Mouse (Mus musculus) thymus, postnatal 25 days (tissue): ENCODE data around the gene Tgfbr1.

Experiments used
- DNase-seq: peaks from one replicate; pipeline ENCODE4 v3.0.0; 2022

The Tgfbr1 gene

GRCm38 (mm10) chr4:47352803-47353388 lies at the start of gene Tgfbr1:
Gene Tgfbr1, plus strand, starts transcription at chr4:47353222.
- DNase-seq, result peak; percentile 99

GRCm38 (mm10) chr4:47303340-47303998 lies 49.6 kb upstream of the Tgfbr1 start:
- DNase-seq, result peak; percentile 49

GRCm38 (mm10) chr4:47309886-47310625 lies 43.0 kb upstream of the Tgfbr1 start:
- peak; percentile 75 for DNase-seq

GRCm38 (mm10) chr4:47310812-47311211 lies 42.2 kb upstream of the Tgfbr1 start:
- peak; percentile 61 for DNase-seq

GRCm38 (mm10) chr4:47311467-47311866 lies 41.6 kb upstream of the Tgfbr1 start:
- no peak for DNase-seq

GRCm38 (mm10) chr4:47311929-47312328 lies 41.1 kb upstream of the Tgfbr1 start:
- no peak for DNase-seq

GRCm38 (mm10) chr4:47312676-47313075 lies 40.3 kb upstream of the Tgfbr1 start:
- no peak for DNase-seq

- DNase-seq, result no peak
Measured at GRCm38 (mm10) chr4:47313710-47314410, 39.2 kb upstream of the Tgfbr1 start.

- DNase-seq, result no peak
Measured at GRCm38 (mm10) chr4:47315458-47315857, 37.6 kb upstream of the Tgfbr1 start.

- DNase-seq, result no peak
Measured at GRCm38 (mm10) chr4:47316432-47316831, 36.6 kb upstream of the Tgfbr1 start.

GRCm38 (mm10) chr4:47319561-47320321 lies 33.3 kb upstream of the Tgfbr1 start:
- peak; percentile 74 for DNase-seq

- DNase-seq, result peak; percentile 56
Measured at GRCm38 (mm10) chr4:47322315-47322714, 30.7 kb upstream of the Tgfbr1 start.

GRCm38 (mm10) chr4:47324206-47324605 lies 28.8 kb upstream of the Tgfbr1 start:
- no peak for DNase-seq

GRCm38 (mm10) chr4:47327782-47328181 lies 25.2 kb upstream of the Tgfbr1 start:
- no peak for DNase-seq

- no peak for DNase-seq
Measured at GRCm38 (mm10) chr4:47329285-47329684, 23.7 kb upstream of the Tgfbr1 start.

GRCm38 (mm10) chr4:47330378-47331052 lies 22.5 kb upstream of the Tgfbr1 start:
- no peak for DNase-seq

GRCm38 (mm10) chr4:47332812-47333343 lies 20.1 kb upstream of the Tgfbr1 start:
- no peak for DNase-seq

- DNase-seq, result no peak
Measured at GRCm38 (mm10) chr4:47333541-47333940, 19.5 kb upstream of the Tgfbr1 start.

- DNase-seq, result no peak
Measured at GRCm38 (mm10) chr4:47336941-47337600, 16.0 kb upstream of the Tgfbr1 start.

- peak; percentile 38 for DNase-seq
Measured at GRCm38 (mm10) chr4:47342632-47343031, 10.4 kb upstream of the Tgfbr1 start.

GRCm38 (mm10) chr4:47347022-47347421 lies 6.0 kb upstream of the Tgfbr1 start:
- DNase-seq, result no peak
